Mouse (Mus musculus) stomach, postnatal 0 days (tissue): ENCODE results near the gene Vps13d. TPM values are rescaled to one million over a fixed set of nuclear protein-coding genes. Genes with fewer than 3 reads are reported as not detected.

Source experiments
- ATAC-seq: fragments of 200-750 bp; cut with Nextera tagmentation; 2 replicates; pipeline ENCODE4 v1.8.0; 2017; ENCODE audit not compliant: low FRiP score, low TSS enrichment
- DNase-seq: peaks from one replicate; pipeline ENCODE4 v3.0.0-alpha.2; 2016; ENCODE audit warnings: low spot score
- H3K27ac ChIP-seq: fragments of 300-500 bp; sonication (generic); replicated peaks from 2 replicates; pipeline ENCODE4 v1.5.1; 2014; ENCODE audit warnings: mild to moderate bottlenecking, control low read depth
- H3K27me3 ChIP-seq: fragments of 300-500 bp; sonication (generic); 2 replicates; pipeline ENCODE4 v1.6.1; 2014; ENCODE audit warnings: low read length; ENCODE audit not compliant: control insufficient read depth, insufficient read depth
- H3K36me3 ChIP-seq: fragments of 300-500 bp; sonication (generic); 2 replicates; pipeline ENCODE4 v1.6.1; 2014; ENCODE audit warnings: low read length, mixed read lengths; ENCODE audit not compliant: control insufficient read depth, insufficient read depth
- H3K4me1 ChIP-seq: fragments of 300-500 bp; sonication (generic); replicated peaks from 2 replicates; pipeline ENCODE4 v1.6.1; 2014; ENCODE audit warnings: antibody characterized with exemption; ENCODE audit not compliant: control insufficient read depth, insufficient read depth
- H3K4me2 ChIP-seq: fragments of 300-500 bp; sonication (generic); replicated peaks from 2 replicates; pipeline ENCODE4 v1.6.1; 2014; ENCODE audit warnings: low read depth, mild to moderate bottlenecking, control low read depth, moderate library complexity
- H3K4me3 ChIP-seq: fragments of 300-500 bp; sonication (generic); 2 replicates; pipeline ENCODE4 v1.5.1; 2014; ENCODE audit warnings: low read depth, low read length, control low read depth
- H3K9ac ChIP-seq: fragments of 300-500 bp; sonication (generic); 2 replicates; pipeline ENCODE4 v1.6.1; 2014; ENCODE audit warnings: mild to moderate bottlenecking, low read length, control low read depth, mixed read lengths
- H3K9me3 ChIP-seq: fragments of 300-500 bp; sonication (generic); 2 replicates; pipeline ENCODE4 v1.6.1; 2016; ENCODE audit warnings: low read length; ENCODE audit not compliant: control insufficient read depth
- CTCF ChIP-seq: IDR thresholded peaks from 2 replicates; pipeline ENCODE4 v1.5.1; 2016; ENCODE audit warnings: antibody characterized with exemption, low read depth, mild to moderate bottlenecking, moderate library complexity
- EP300 ChIP-seq: optimal IDR thresholded peaks from 2 replicates; pipeline ENCODE3; 2016; ENCODE audit warnings: antibody characterized with exemption
- WGBS: fragments of 180-500 bp; shearing (Covaris S2); extraction: QIAGEN DNeasy Blood & Tissue Kit; methylation state at CpG from one replicate; pipeline ENCODE4 v1.1.7; 2014; 5-methylcytosine and 5-hydroxymethylcytosine counted together
- polyA plus RNA-seq: library from polyadenylated mRNA; unstranded; fragments of >200 nt; fragmentation: Nextera tagmentation; extraction: Ambion mirVana; gene quantifications from 2 replicates; pipeline ENCODE4 v1.2.1, GENCODE M21; 2015

Vps13d gene
- polyA plus RNA-seq, 1 experiment from 2014 or later, result 7.2 TPM

DNA sequence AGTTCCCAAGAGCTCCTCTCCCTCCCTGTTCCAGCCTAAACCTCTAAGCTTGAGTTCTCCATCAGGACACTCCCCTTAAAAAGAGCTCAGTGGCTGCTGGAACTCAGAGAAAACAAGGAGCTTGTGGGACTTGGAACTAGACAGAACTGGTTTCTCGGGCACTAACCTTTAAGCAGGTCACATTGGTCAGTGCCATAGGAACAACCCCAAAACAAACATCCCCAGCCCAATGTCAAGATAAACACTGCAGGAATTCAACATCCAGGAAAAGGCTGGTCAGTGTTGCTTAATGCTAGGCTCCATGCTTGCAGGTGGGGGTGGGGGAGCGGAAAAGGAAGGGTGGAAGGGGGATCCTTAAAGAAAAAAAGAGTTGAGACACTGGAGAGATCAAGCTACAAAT is 120.5 kb downstream of the Vps13d start:
- WGBS, result 54% methylated on average over 2 of the region's 2 CpGs
- peak overlapping the region; percentile 67 for H3K27ac ChIP-seq
- peak; percentile 94 for ATAC-seq
- no peaks in the 10 kb centered on the region for H3K27me3 ChIP-seq
- H3K4me2 ChIP-seq, result no peak overlapping the region
- no peaks in the 10 kb centered on the region for H3K9me3 ChIP-seq
- no peak overlapping the region for H3K4me3 ChIP-seq
- peaks cover 24% of the 10 kb centered on the region for H3K36me3 ChIP-seq
- H3K9ac ChIP-seq, result no peak overlapping the region
- no peak for TF ChIP-seq CTCF
- no peak for TF ChIP-seq EP300
- H3K4me1 ChIP-seq, result no peaks in the 10 kb centered on the region
- peak; percentile 66 for DNase-seq

GRCm38 (mm10) chr4:145073728-145074127 is 121.1 kb downstream of the Vps13d start:
- peak overlapping the region; percentile 67 for H3K27ac ChIP-seq

DNA sequence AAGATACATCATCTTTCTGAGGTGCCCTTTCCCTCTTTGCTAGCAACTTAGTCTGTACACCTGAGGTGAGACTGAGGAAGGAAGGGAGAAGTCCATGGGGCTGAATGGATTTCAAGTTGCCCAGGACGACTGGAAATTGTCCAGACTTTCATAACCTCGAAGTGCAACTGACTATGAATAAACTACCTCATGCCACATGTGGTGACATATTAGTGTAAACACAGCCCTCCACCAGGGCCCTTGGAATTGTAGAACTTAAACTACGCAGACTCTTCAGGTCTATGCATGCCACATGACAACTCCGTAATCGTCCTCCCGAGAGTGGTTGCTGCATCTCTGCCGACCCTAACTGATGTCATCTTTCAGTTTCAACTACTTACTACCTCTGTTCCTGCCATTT is 122.9 kb downstream of the Vps13d start:
- no peaks in the 10 kb centered on the region for H3K9me3 ChIP-seq
- no peak overlapping the region for H3K4me2 ChIP-seq
- H3K36me3 ChIP-seq, result peaks cover 16% of the 10 kb centered on the region
- no peak overlapping the region for H3K9ac ChIP-seq
- H3K4me3 ChIP-seq, result no peak overlapping the region
- H3K27me3 ChIP-seq, result no peaks in the 10 kb centered on the region
- ATAC-seq (no peak), DNase-seq (no peak)
- no peaks in the 10 kb centered on the region for H3K4me1 ChIP-seq
- TF ChIP-seq EP300 (no peak), CTCF (no peak)
- WGBS, result 56% methylated on average over 7 of the region's 7 CpGs
- H3K27ac ChIP-seq, result no peak overlapping the region; the same call in 1 of the 2 replicates

More at GRCm38 (mm10) chr4:145073728-145074127, 121.1 kb downstream of the Vps13d start:
- DNase-seq, result no peak
- WGBS, result 90% methylated on average over 7 of the region's 7 CpGs
- no peak overlapping the region for H3K4me2 ChIP-seq
- H3K4me3 ChIP-seq, result no peak overlapping the region
- no peaks in the 10 kb centered on the region for H3K27me3 ChIP-seq
- ATAC-seq, result no peak
- H3K9me3 ChIP-seq, result no peaks in the 10 kb centered on the region
- H3K9ac ChIP-seq, result no peak overlapping the region
- no peak for TF ChIP-seq CTCF
- TF ChIP-seq EP300, result no peak
- H3K4me1 ChIP-seq, result no peaks in the 10 kb centered on the region
- H3K36me3 ChIP-seq, result peaks cover 21% of the 10 kb centered on the region

DNA sequence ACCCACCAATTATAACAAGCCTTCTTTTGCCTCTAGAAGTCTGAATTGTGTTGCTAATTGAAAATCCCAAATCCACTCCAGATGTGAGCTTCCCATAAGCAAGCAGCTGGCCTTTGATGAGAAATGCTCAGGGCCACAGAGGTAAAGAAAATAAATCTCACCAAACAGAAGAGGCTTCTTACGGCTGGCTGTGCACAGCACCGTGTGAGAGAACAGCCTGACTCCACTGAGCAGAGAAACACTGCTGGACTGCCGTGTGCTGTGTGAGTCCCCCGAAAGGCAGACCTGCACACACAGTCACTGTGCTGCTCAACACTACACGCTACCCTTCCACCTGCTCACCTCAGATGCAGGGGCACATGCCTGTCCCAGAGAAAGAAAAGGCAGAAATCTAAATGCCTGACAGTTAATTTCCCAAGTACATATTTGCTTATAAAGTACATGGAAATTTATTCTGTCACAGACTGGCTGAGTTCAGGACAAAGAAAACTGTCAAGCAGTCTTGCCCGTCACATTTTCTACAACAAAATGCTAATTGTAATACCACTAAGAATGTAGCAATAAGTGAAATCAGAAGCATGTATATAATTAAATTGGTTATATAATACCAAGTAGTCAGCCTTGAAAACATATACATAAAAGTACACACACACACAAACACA is 127.7 kb downstream of the Vps13d start:
- Histone ChIP-seq H3K9ac (no peak overlapping the region), H3K4me2 (no peak overlapping the region), H3K9me3 (no peaks in the 10 kb centered on the region), H3K27ac (no peak overlapping the region), H3K27me3 (no peaks in the 10 kb centered on the region), H3K36me3 (peaks cover 20% of the 10 kb centered on the region), H3K4me3 (no peak overlapping the region), H3K4me1 (no peaks in the 10 kb centered on the region)
- ATAC-seq (no peak), DNase-seq (no peak)
- WGBS, result 54% methylated on average over 6 of the region's 6 CpGs
- TF ChIP-seq EP300 (no peak), CTCF (no peak)

DNA sequence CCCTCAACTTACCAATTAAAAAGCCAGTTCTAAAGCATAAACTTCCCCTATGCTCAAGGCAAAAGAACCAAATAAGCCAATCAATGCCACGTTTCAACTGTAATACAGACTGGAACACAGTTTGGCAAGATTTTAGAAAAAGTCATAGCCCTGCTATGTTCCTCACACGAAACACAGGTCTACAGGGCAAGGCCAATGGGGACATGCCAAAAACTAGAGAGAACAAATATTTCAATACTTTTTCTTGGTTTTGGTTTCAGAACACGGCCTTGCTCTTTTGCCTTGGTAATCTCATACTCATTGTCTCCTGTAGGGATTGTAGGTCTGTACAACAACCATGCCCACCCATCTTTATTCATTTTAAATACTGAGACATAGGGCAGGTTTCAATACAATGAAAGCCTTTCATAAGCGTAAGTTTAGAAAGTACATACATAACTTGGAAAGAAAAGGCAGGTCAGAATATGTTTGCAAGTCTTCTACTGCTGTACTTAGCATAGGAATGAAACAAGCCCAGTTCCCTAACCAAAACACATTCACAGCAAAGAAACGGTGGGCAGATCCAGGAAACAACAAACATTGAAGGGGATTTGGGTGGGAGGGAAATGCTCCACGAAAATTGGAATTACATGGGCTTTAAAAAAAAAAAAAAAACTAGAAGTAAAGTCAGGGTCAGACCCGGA is 128.3 kb downstream of the Vps13d start:
- Histone ChIP-seq H3K4me2 (no peak overlapping the region), H3K36me3 (peaks cover 18% of the 10 kb centered on the region), H3K9ac (no peak overlapping the region), H3K27me3 (no peaks in the 10 kb centered on the region), H3K4me1 (no peaks in the 10 kb centered on the region), H3K27ac (no peak overlapping the region), H3K9me3 (no peaks in the 10 kb centered on the region), H3K4me3 (no peak overlapping the region)
- ATAC-seq (no peak), DNase-seq (no peak)
- WGBS, result 49% methylated on average over 7 of the region's 7 CpGs
- no peak for TF ChIP-seq CTCF
- TF ChIP-seq EP300, result no peak

DNA sequence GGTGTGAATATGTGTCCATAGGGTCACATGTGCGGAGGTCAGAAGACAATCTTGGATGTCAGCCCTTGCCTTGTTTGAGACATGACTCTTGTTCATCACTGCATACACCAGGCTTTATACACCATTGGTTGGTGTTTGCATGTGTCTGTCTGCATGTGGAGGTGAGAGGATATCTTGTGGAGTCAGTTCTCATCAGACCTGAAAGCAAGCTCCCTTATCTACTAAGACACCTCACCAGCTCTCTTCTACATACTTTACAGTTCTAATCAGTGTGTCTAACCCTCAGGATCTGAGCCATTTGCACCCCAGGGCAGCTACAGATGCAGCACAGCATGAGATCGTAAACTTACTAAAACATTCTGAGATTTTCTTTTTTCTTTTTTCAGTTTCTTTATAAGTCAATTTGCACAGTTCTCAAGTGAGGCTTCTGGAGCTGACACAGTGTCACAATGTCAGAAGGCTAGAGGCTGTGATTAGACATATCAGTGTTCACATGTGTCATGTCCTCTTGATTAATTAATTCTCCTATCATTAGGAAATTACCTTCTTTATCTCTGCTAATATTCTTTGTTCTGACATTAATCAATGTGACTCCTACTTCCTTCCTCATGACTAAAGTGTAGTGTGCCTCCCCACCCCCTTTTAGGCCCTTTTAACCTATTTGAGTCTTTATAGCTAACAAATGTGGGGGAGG is 135.9 kb downstream of the Vps13d start:
- Histone ChIP-seq H3K27ac (no peak overlapping the region), H3K27me3 (no peaks in the 10 kb centered on the region), H3K36me3 (peaks cover 43% of the 10 kb centered on the region), H3K4me1 (no peaks in the 10 kb centered on the region), H3K4me2 (no peak overlapping the region), H3K9me3 (no peaks in the 10 kb centered on the region), H3K9ac (no peak overlapping the region), H3K4me3 (no peak overlapping the region)
- WGBS, result 85% methylated on average over 2 of the region's 2 CpGs
- DNase-seq (no peak), ATAC-seq (no peak)
- TF ChIP-seq CTCF (no peak), EP300 (no peak)
